Mouse (Mus musculus): ENCODE measurements around the gene Gpr141. TPM values are rescaled to one million over a fixed set of nuclear protein-coding genes. Genes with fewer than 3 reads are reported as not detected.

Gene Gpr141
- polyA plus RNA-seq, 1 experiment from 2014 or later = 0.09 TPM

DNA sequence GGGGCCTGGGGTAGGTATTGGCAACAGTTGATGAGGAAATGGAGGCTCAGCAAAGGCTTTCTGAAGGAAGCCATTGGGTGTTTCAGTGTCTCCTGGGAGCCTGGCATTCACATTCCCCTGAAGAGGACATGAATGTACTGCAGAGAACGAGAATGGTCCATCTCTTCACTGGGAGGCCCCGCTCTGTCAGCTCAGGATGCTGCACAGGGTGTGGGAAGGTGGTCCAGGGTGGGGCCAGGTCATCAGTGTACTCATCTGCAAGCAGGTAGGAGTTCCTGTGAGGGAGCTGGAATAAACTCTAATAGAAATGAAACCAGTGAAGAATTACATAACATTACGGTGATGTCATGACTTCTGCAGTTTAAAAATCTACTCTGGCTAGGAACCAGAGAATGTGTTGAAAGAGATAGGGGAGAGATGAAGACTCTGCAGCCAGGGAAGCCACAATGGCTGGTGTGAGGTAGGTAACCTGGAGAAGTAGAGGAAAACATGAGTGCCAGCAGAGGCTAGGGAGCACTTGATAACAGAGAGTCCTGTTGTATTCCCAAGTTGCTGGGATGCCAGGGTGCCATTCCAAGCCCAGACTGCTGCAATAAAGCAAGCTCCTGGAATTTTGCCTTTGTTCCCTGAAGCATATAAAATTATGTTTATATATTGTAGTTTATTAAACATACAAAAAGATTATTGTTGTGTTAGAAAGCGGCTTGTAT is 123.2 kb downstream of the Gpr141 start:
- H3K4me1 ChIP-seq (ENCODE audit: control insufficient read depth, insufficient read depth, low read depth, low read length) = no peaks in the 10 kb centered on the region
- H3K4me3 ChIP-seq (ENCODE audit: low read length) = peak overlapping the region; percentile 27
- H3K9ac ChIP-seq (ENCODE audit: low read depth, low read length) = no peak overlapping the region; the same call in 1 of the 2 replicates
- peak overlapping the region; percentile 49 for H3K4me2 ChIP-seq (ENCODE audit: low read length)
- H3K27ac ChIP-seq (ENCODE audit: low read depth, low read length) = no peak overlapping the region
- H3K27me3 ChIP-seq (replicated peaks; ENCODE audit: control insufficient read depth, insufficient read depth, low read length) = no peaks in the 10 kb centered on the region
- no peaks in the 10 kb centered on the region for H3K36me3 ChIP-seq (ENCODE audit: control insufficient read depth, insufficient read depth, low read length)
- H3K9me3 ChIP-seq (ENCODE audit: control insufficient read depth, low read length) = no peaks in the 10 kb centered on the region
- 80% methylated on average over 4 of the region's 4 CpGs for WGBS
- ATAC-seq = peak; percentile 69

Other genes starting within 250 kb of the Gpr141 start
- 26.7 and 33.4 TPM in 2 replicates for gene Epdr1, start 204.3 kb downstream of the Gpr141 start, polyA plus RNA-seq (2015; fragmentation: Nextera tagmentation; extraction: Ambion mirVana)
- gene Sfrp4, start 201.2 kb downstream of the Gpr141 start, polyA plus RNA-seq (2015; fragmentation: Nextera tagmentation; extraction: Ambion mirVana) = 4.4 and 4.9 TPM in 2 replicates
- 0.17 and 0.18 TPM in 2 replicates for gene Nme8, start 126.5 kb downstream of the Gpr141 start, polyA plus RNA-seq (2015; fragmentation: Nextera tagmentation; extraction: Ambion mirVana)